Mouse (Mus musculus): ENCODE data around the gene Glod4. TPM values are rescaled to one million over a fixed set of nuclear protein-coding genes. Genes with fewer than 3 reads are reported as not detected.

The Glod4 gene
- total RNA-seq, 2 experiments from 2014 or later: 49.2 to 55.2 TPM

DNA sequence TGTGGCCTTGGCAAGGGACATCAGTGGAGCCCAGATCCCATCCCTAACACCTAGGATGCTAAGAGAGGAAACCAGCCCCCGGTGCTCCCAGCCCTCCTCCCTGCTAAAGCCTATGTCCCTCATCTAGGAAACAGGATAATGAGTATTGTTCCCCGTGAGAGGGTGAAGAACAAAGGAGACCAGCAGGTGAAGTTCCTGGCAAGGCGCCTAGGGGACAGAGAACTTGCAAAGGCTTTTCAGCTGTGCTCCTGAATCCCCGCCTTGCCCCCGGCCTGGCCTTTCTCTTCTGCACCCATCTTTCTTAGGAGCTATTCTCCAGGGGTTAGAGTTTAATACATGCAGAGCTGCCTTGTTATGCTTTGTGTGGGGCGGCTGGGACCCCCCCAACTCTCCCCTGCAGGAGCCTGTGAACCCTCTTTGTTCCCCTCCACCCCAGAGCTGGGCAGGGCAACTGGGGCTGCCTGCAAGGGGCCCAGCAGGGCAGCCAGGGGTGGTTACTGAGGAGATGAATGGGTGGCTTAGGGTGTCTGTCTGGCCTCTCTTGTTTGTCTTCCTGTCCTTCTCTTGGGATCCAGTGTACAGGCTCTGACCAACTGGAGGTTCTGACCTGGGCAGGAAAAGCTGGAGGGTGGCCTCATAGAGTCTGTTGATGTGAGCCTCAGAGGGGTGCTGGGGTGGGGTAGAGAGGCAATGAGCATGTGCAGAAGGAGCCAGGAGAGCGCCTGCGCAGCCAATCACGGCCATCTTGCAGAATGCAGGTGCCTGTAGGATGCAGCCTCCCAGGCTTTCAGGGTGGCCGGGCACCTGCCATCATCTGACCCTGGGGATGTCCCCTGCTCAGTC is 16.9 kb upstream of the Glod4 start:
- intact Hi-C loops (cut with DNase I): no loop called here
- no peak for DNase-seq (ENCODE audit: low spot score in 2 of 2)

- DNase-seq (ENCODE audit: low spot score in 2 of 2): no peak
- intact Hi-C loops (cut with DNase I): no loop called here
Measured at GRCm38 (mm10) chr11:76258511-76258910, 15.0 kb upstream of the Glod4 start.

DNA sequence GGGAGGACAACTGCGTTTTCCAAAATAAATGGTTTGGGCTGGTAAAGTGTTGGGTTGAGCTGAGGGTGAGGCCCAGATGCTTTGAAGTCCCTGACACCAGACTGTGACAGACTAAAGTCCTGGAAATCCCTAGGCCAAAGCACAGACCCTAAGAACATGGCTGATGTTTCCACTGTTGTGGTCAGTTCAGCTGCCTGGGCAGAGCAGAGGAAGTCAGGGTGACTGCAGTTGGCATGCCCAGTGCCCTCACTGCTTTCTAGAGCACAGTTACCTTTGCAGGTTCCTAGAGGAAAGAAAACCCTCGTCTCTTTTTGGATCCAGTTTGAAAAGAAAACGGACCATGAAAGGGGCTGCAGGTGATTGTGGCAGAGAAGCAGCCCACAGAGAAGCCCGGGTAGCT is 13.9 kb upstream of the Glod4 start:
- DNase-seq (ENCODE audit: low spot score in 2 of 2): no peak
- intact Hi-C loops (cut with DNase I): no loop called here

GRCm38 (mm10) chr11:76256129-76256528 is 12.6 kb upstream of the Glod4 start:
- no peak for DNase-seq (ENCODE audit: low spot score in 2 of 2)
- intact Hi-C loops (cut with DNase I): no loop called here

DNA sequence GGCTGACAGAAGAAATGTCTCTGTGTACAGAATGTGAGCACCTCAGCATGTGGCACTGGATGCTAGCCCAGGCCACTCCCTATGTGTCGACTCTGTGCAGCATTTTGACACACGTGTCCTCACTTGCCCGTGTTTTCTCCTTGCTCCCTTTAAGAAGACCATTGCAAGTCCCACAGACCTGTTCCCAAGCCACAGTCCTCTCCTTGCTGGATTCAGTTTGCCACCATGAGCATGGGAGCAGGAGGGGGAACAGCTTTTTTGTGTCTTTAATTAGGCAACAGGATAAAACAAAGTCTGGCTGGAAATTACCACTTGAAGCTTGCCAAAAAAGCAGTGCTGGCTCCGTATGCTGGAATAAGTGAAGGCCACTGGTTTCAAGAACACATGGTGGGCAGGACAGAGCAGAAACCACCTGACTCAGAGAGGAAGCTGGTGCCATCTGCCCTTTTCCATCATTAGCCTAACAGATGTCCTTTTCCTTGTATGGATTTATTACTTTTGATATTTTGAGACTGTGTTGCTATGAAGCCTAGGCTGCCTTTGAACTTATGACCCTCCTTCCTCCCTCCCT is 12.0 kb upstream of the Glod4 start:
- intact Hi-C loops (cut with DNase I): no loop called here
- peak; percentile 30 to 42 for DNase-seq (ENCODE audit: low spot score in 2 of 2)

GRCm38 (mm10) chr11:76253918-76254264 is 10.4 kb upstream of the Glod4 start:
- no peak for DNase-seq (ENCODE audit: low spot score in 2 of 2)
- intact Hi-C loops (cut with DNase I): loop anchor here (1.0 kb wide), 2 partner anchors 145 to 152 kb away; partner anchors contain the start of genes Nxn and Timm22

DNA sequence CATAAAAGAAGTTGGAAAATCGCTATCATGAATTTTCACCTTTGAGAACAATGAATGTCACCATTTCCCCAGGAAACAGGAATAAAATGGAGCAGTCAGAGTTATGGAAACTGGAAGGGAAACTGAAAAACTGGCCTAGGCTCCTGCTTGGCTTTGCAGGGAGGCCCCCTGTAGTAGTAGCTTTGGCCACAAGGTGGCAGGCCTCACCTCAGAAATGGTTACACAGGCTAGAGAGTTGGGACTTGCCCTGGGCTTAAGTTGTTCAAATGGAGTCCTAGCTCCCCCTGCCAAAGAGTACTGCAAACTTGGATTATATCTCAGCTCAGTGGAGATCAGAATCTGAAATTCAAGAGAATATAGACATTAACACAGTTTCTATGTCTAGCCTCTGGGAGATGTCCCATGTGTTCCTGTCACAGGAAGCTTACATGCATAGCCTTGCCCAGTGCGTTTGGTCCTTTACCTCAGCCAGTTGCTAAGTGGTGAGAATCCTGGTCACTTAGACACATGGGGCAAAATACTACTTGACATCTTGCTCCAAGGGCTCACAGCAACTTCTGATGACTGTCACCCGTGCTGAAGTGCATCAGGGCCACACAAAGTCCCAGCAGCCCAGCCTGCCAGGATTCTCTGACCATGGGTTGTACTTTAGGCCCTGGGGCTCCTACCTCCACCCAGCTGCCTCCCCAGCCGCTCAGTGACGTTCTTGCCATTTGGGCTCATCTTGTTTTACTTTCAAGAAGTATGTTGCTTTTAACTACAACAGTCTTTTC is 9.8 kb upstream of the Glod4 start:
- intact Hi-C loops (cut with DNase I): loop anchor here (1.0 kb wide), 2 partner anchors 146 to 153 kb away; partner anchors contain the start of genes Nxn and Timm22
- peak; percentile 81 to 85 for DNase-seq (ENCODE audit: low spot score in 2 of 2)

GRCm38 (mm10) chr11:76252036-76252435 is 8.5 kb upstream of the Glod4 start:
- intact Hi-C loops (cut with DNase I): no loop called here

DNA sequence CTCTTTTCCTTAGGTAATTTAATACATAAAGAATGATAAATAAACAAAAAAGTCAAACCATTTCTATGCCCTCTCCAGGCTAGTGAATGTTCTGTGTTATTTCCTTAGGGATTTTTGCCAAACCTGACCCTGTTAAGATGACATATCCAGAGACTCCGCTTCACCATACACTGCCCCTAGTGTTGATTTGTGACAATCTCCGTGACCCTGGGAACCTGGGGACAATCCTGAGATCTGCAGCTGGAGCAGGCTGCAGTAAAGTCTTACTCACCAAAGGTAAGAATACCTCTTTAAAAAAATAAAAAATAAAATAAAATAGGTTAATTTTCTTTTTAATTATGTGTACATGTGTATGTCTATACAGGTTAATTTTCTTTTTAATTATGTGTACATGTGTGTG is 3.7 kb upstream of the Glod4 start:
- no peak for DNase-seq (ENCODE audit: low spot score in 2 of 2)
- intact Hi-C loops (cut with DNase I): no loop called here

More at GRCm38 (mm10) chr11:76252036-76252435, 8.5 kb upstream of the Glod4 start:
- DNase-seq (ENCODE audit: low spot score in 2 of 2): no peak

GRCm38 (mm10) chr11:76246439-76246838 is 2.9 kb upstream of the Glod4 start:
- intact Hi-C loops (cut with DNase I): no loop called here

DNA sequence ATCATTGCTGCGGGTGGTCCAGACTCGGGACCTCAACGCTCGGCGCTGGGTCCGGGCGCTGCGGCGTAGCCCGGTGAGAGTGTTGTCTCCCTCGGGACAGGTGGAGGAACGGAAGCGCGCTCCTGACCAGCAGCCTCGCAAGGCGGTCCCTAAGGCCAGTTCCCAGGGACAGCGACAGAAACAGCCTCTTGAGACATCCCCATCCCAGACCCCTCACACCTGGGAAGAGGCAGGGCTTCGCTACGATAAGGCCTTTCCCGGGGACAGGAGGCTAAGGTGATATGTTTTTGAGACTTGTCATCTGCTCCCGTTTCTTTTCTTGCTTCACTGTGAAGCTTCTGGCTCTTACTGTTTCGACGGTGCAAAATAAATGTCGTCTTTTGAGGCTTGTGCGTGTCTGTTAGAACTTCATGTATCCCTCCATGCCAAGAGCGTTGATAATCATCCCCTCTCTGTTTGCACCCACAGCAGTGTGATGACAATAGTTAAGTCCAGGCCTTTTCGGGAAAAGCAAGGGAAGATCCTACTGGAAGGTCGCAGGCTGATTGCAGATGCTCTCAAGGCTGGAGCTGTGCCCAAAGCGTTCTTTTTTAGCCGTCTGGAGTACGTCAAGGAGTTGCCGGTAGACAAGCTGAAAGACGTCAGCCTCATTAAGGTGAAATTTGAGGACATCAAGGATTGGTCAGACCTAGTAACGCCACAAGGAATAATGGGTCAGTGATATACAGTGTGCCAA is 454 bp upstream of the Glod4 start:
- no peak for DNase-seq (ENCODE audit: low spot score in 2 of 2)
- intact Hi-C loops (cut with DNase I): loop anchor here (2.0 kb wide), 1 partner anchor 65 kb away; the partner anchor contains the start of genes Fam57a and Vps53

More at GRCm38 (mm10) chr11:76246439-76246838, 2.9 kb upstream of the Glod4 start:
- DNase-seq (ENCODE audit: low spot score in 2 of 2): no peak

DNA sequence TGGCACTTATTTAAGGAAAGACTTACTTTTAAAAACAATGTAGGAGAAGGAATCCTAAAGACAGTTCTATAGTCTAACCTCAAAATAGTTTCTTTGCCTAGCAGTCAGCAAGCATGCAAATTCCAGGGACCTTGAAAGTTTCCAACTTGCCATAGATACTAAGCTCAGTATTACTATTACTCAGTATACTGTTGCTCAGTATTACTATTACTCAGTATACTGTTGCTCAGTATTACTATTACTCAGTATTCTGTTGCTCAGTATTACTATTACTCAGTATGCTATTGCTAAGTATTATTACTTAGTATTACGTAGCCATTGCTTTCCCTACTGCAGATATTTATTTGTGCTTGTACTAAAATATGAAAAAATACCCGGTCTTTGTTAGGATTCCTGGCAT is 3.8 kb downstream of the Glod4 start:
- DNase-seq (ENCODE audit: low spot score in 2 of 2): no peak
- intact Hi-C loops (cut with DNase I): no loop called here

DNA sequence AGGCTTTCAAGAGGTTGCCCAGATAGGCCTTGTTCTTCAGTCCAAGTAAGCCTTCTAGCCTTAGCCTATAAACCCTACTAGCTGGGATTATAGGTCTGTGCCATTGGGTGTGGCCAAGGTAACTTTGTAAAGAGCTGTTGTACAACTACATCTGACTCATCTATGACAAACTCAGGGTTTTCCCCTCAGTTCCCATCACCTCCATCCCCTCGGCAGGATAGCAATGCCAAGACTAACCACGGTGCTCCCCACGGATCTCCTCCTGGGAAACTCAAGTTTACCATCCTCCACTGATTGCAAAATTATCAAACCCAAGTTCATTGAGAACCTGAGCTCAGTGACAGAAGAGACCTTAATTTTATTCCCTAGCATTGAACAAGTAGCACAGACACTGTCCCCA is 7.4 kb downstream of the Glod4 start:
- DNase-seq (ENCODE audit: low spot score in 2 of 2): no peak
- intact Hi-C loops (cut with DNase I): no loop called here

DNA sequence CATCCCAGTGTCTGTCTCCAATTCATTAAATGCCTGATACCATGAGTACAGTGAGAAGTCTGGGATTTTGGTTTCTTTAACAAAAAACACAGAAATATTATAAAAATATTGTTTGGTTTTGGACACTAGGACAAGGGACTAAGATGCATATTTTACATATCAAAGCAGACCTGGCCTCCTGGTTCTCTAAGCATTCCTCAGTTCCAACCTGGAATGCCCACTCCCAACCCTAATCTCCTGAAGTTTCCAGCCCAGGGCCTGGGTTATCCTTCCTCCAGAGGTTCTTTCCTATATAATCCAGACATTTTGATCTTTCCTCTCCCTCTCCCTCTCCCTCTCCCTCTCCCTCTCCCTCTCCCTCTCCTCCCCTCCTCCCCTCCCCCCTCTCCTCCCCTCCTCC is 18.5 kb downstream of the Glod4 start:
- DNase-seq (ENCODE audit: low spot score in 2 of 2): no peak
- intact Hi-C loops (cut with DNase I): no loop called here

DNA sequence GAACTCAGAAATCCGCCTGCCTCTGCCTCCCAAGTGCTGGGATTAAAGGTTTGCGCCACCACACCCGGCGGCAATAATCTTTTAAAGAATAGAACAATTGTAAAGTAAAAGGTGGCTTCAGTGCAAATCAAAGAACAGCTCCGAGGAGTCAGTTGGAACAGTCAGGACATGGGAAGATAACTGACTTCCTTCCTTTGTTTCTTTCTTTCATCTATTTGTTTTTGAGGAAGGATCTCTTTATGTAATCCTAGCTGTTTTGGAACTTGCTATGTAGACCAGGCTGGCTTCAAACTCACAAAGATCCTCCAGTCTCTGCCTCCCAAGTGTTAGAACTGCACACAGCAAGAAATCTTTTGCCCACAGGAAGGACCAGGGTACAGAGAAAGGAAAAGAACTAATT is 18.9 kb downstream of the Glod4 start:
- no peak for DNase-seq (ENCODE audit: low spot score in 2 of 2)
- intact Hi-C loops (cut with DNase I): no loop called here

GRCm38 (mm10) chr11:76217390-76217800 is 26.1 kb downstream of the Glod4 start, which contains the start of the genes Dbil5 and Gemin4:
TSS of gene Dbil5 (plus strand) at chr11:76217608.
TSS of gene Gemin4 (minus strand) at chr11:76217664.
- intact Hi-C loops (cut with DNase I): loop anchor here (1.0 kb wide), 1 partner anchor 38 kb away; the partner anchor contains the start of genes Fam57a and Vps53

DNA sequence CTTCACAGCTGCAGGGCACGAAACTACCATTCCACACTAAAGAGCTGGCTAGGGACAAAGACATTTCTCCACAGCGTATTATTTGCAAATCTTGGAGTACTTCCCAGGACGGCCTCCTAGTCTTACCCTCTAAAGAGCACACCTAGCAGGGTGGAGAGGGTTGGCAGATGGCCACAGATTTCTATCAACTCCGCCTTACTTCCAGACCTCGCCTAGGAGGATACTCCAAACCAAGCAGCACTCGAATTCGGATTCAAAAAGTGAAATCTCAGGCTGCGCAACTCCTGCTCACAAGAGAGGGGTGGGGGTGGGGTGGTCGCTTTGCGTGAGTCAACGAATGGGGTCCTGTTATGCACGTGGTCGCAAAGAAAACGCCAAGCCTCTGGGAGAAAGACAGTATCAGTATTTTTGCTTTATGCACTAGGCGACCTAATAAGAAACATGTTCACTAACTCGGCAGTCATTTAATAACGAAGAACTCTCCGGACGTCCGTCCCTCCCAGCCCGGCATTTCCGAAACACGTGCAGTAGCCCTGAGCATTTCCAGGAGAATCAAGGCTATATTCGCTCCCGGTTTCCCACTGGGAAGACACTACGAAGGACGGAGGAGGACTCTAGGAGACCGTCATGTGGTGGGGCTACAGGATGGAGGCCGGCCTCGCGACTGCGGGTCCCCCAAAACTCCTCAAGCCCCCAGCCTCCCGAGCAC is 26.7 kb downstream of the Glod4 start:
- DNase-seq (ENCODE audit: low spot score in 2 of 2): peak in 1 of 2 experiments; percentile 48
- intact Hi-C loops (cut with DNase I): loop anchor here (1.0 kb wide), 1 partner anchor 38 kb away; the partner anchor contains the start of genes Fam57a and Vps53

More at GRCm38 (mm10) chr11:76217390-76217800, 26.1 kb downstream of the Glod4 start, which contains the start of the genes Dbil5 and Gemin4:
- peak; percentile 96 to 98 for DNase-seq (ENCODE audit: low spot score in 2 of 2)

DNA sequence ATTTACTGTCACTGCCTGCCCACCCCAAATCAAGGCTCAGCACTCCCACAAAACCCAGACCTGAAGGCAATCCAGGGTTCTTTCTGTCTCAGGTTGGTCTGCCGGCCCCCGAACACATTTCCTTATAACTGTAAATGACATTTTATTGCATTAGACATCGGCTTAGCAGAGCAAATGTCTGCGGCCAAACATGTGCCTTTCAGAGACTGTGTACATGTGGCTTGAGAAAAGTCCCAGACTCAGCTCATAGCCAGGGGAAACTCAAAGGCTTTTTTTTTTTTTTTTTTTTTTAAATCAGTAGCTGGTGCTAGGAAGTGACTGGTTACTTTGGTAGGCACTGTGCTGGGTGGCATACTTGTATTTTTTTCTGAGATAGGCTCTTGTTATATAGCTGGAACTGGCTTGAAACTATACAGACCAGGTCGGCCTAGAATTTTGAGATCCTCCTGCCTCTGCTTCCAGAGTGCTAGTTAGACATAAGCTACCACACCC is 27.4 kb downstream of the Glod4 start:
- intact Hi-C loops (cut with DNase I): no loop called here
- no peak for DNase-seq (ENCODE audit: low spot score in 2 of 2)
